Comparison of ENCODE assay signal across 8 mouse cellular contexts in genomic region chr1:171379935-171380599, GRCm38 (mm10). TPM values are rescaled to one million over a fixed set of nuclear protein-coding genes. Genes with fewer than 3 reads are reported as not detected.
DNase-seq lines count a peak whose midpoint lies in the region; ATAC-seq lines count a peak whose summit lies in the region.

No protein-coding gene starts in this region.

- intact Hi-C loops in left cerebral cortex, postnatal 14 days (cut with DNase I) = loop anchor here (5.0 kb wide), 1 partner anchor 97 kb away; no protein-coding TSS in a partner anchor

- H3K9ac ChIP-seq in intestine, embryonic 14.5 days (ENCODE audit: low read length) = no peak overlapping the region

- peaks cover 18% of the 10 kb centered on the region; the same call in 1 of the 2 replicates for H3K27me3 ChIP-seq in intestine, embryonic 14.5 days (replicated peaks; ENCODE audit: control insufficient read depth, insufficient read depth, low read length)

- peak; percentile 83 for DNase-seq in adrenal gland, adult 2 months
- peak; percentile 85 for DNase-seq in embryo, embryonic 10 days (ENCODE audit: low spot score)
- DNase-seq in gastrocnemius, postnatal 25 days = peak; percentile 68
- DNase-seq in intestine, embryonic 14.5 days (ENCODE audit: low spot score) = peak; percentile 83
- peak; percentile 75 to 86 for DNase-seq in left cerebral cortex, postnatal 14 days (ENCODE audit: low spot score in 2 of 2)
- DNase-seq in right cerebral cortex, postnatal 10 days (ENCODE audit: low spot score in 2 of 2) = peak; percentile 84 to 87
- no peak for DNase-seq in adipocyte (ENCODE audit: low spot score)

- H3K4me3 ChIP-seq in intestine, embryonic 14.5 days (ENCODE audit: low read depth, low read length) = peak overlapping the region; percentile 13; the same call in 1 of the 2 replicates

- WGBS in intestine, embryonic 14.5 days = 4% methylated on average over 31 of the region's 31 CpGs

- no peaks in the 10 kb centered on the region for H3K9me3 ChIP-seq in intestine, embryonic 14.5 days (ENCODE audit: control insufficient read depth, low read length)

- peak overlapping the region; percentile 51 for H3K4me2 ChIP-seq in intestine, embryonic 14.5 days (ENCODE audit: low read length)

- no peaks in the 10 kb centered on the region for H3K36me3 ChIP-seq in intestine, embryonic 14.5 days (ENCODE audit: control insufficient read depth, insufficient read depth, low read length)

- ATAC-seq in intestine, embryonic 14.5 days (replicated peaks; ENCODE audit: low FRiP score, low TSS enrichment, low read depth) = 0 out of 2 replicates have a peak, but pooled peaks have one; percentile 36
- ATAC-seq in megakaryocyte progenitor cell, adult 5-6 weeks (replicated peaks; ENCODE audit: poor library complexity) = peak; percentile 88

- H3K27ac ChIP-seq in intestine, embryonic 14.5 days (ENCODE audit: low read depth) = no peak overlapping the region

- peaks cover 9% of the 10 kb centered on the region; the same call in 1 of the 2 replicates for H3K4me1 ChIP-seq in intestine, embryonic 14.5 days (replicated peaks; ENCODE audit: control insufficient read depth, insufficient read depth, low read length)

RNA-seq across cellular contexts. Expression of gene Arhgap30, which starts 8.7 kb away (rescaled TPM):
- total RNA-seq in adrenal gland, adult 2 months (2021) = 1 to 10 TPM; 2.7 to 4.1 TPM
- polyA plus RNA-seq in adrenal gland, adult 2 months (2012; rRNA removed) = 2.3 and 2.6 TPM in 2 replicates
- under 1 TPM; 0.49 to 0.86 TPM for total RNA-seq in gastrocnemius, postnatal 25 days (2021)
- 1.1 and 1.3 TPM in 2 replicates for polyA plus RNA-seq in intestine, embryonic 14.5 days (2014; fragmentation: Nextera tagmentation; extraction: Ambion mirVana)
- 1 to 10 TPM; 1.8 to 1.9 TPM for total RNA-seq in left cerebral cortex, postnatal 14 days (2021)
- total RNA-seq in megakaryocyte progenitor cell, adult 5-6 weeks (2015) = 30.2 and 31.7 TPM in 2 replicates
- total RNA-seq in megakaryocyte progenitor cell, adult 5-6 weeks (2017) = 68.0 and 70.5 TPM in 2 replicates

RNA-seq across cellular contexts. Expression of gene Nectin4, which starts 10.2 kb away (rescaled TPM):
- total RNA-seq in adrenal gland, adult 2 months (2021) = under 1 TPM; 0.09 to 0.14 TPM
- polyA plus RNA-seq in adrenal gland, adult 2 months (2012; rRNA removed) = 0.20 and 0.21 TPM in 2 replicates
- total RNA-seq in gastrocnemius, postnatal 25 days (2021) = not detected
- polyA plus RNA-seq in intestine, embryonic 14.5 days (2014; fragmentation: Nextera tagmentation; extraction: Ambion mirVana) = 2.6 and 2.8 TPM in 2 replicates
- total RNA-seq in left cerebral cortex, postnatal 14 days (2021) = 1 to 10 TPM; 1.0 to 1.4 TPM
- total RNA-seq in megakaryocyte progenitor cell, adult 5-6 weeks (2015) = 0.15 and 0.49 TPM in 2 replicates
- total RNA-seq in megakaryocyte progenitor cell, adult 5-6 weeks (2017) = 0.37 and 0.84 TPM in 2 replicates

RNA-seq across cellular contexts. Expression of gene Klhdc9, which starts 19.5 kb away (rescaled TPM):
- total RNA-seq in adrenal gland, adult 2 months (2021) = 1 to 10 TPM; 1.1 to 3.8 TPM
- 3.3 and 4.3 TPM in 2 replicates for polyA plus RNA-seq in adrenal gland, adult 2 months (2012; rRNA removed)
- total RNA-seq in gastrocnemius, postnatal 25 days (2021) = not detected
- polyA plus RNA-seq in intestine, embryonic 14.5 days (2014; fragmentation: Nextera tagmentation; extraction: Ambion mirVana) = 1.5 and 1.7 TPM in 2 replicates
- 1 to 10 TPM; 4.7 to 7.2 TPM for total RNA-seq in left cerebral cortex, postnatal 14 days (2021)
- total RNA-seq in megakaryocyte progenitor cell, adult 5-6 weeks (2015) = 0.96 TPM in 1 of 2 replicates, not detected in the other
- total RNA-seq in megakaryocyte progenitor cell, adult 5-6 weeks (2017) = 0.33 and 0.71 TPM in 2 replicates

RNA-seq across cellular contexts. Expression of gene Usf1, which starts 31.0 kb away (rescaled TPM):
- 10 to 100 TPM; 50.9 to 68.8 TPM for total RNA-seq in adrenal gland, adult 2 months (2021)
- polyA plus RNA-seq in adrenal gland, adult 2 months (2012; rRNA removed) = 71.6 and 85.0 TPM in 2 replicates
- total RNA-seq in gastrocnemius, postnatal 25 days (2021) = 10 to 100 TPM; 24.6 to 25.2 TPM
- 73.7 and 83.4 TPM in 2 replicates for polyA plus RNA-seq in intestine, embryonic 14.5 days (2014; fragmentation: Nextera tagmentation; extraction: Ambion mirVana)
- total RNA-seq in left cerebral cortex, postnatal 14 days (2021) = 100 to 1,000 TPM; 105 to 107 TPM
- total RNA-seq in megakaryocyte progenitor cell, adult 5-6 weeks (2015) = 16.3 and 17.1 TPM in 2 replicates
- total RNA-seq in megakaryocyte progenitor cell, adult 5-6 weeks (2017) = 61.3 and 64.3 TPM in 2 replicates

RNA-seq across cellular contexts. Expression of gene Pfdn2, which starts 34.6 kb away (rescaled TPM):
- 100 to 1,000 TPM; 154 TPM for total RNA-seq in adrenal gland, adult 2 months (2021)
- 3.5 and 4.0 TPM in 2 replicates for polyA plus RNA-seq in adrenal gland, adult 2 months (2012; rRNA removed)
- total RNA-seq in gastrocnemius, postnatal 25 days (2021) = 10 to 100 TPM; 85.5 to 89.0 TPM
- 48.2 and 51.4 TPM in 2 replicates for polyA plus RNA-seq in intestine, embryonic 14.5 days (2014; fragmentation: Nextera tagmentation; extraction: Ambion mirVana)
- total RNA-seq in left cerebral cortex, postnatal 14 days (2021) = 100 to 1,000 TPM in 1 of 2 experiments, 10 to 100 TPM in 1; 99.0 to 109 TPM
- total RNA-seq in megakaryocyte progenitor cell, adult 5-6 weeks (2015) = 50.2 and 52.3 TPM in 2 replicates
- 35.5 and 52.3 TPM in 2 replicates for total RNA-seq in megakaryocyte progenitor cell, adult 5-6 weeks (2017)

Comparison
In these comparisons a context has a peak if more than half of its experiments do, and no peak if none do; other contexts are left out.
1. RNA of gene Arhgap30, which starts 8.7 kb away (total RNA-seq): 30.2 to 70.5 TPM in megakaryocyte progenitor cell, adult 5-6 weeks; 2.7 to 4.1 TPM in adrenal gland, adult 2 months, 1.8 to 1.9 TPM in left cerebral cortex, postnatal 14 days and 0.49 to 0.86 TPM in gastrocnemius, postnatal 25 days; every median in the first group is over 4 times any median in the second.